Mouse (Mus musculus) forebrain, embryonic 16.5 days (tissue): Measurements from ENCODE around the gene Phf6. TPM values are rescaled to one million over a fixed set of nuclear protein-coding genes. Genes with fewer than 3 reads are reported as not detected.
"Not testable (repeated sequence)": the region's sequence is repeated elsewhere in the genome, so short reads cannot be mapped to it uniquely, and the experiment has no call there.

Experiments used
- ATAC-seq: fragments of 200-750 bp; cut with Nextera tagmentation; 2 replicates; pipeline ENCODE4 v1.8.0; 2017; ENCODE audit warnings: mild to moderate bottlenecking, moderate library complexity
- H3K27ac ChIP-seq: fragments of 300-500 bp; sonication (generic); 2 replicates; pipeline ENCODE4 v1.5.1; 2014; ENCODE audit warnings: low read length, control low read depth
- H3K27me3 ChIP-seq: fragments of 300-500 bp; sonication (generic); replicated peaks from 2 replicates; pipeline ENCODE4 v1.6.1; 2014; ENCODE audit warnings: low read length; ENCODE audit not compliant: control insufficient read depth, insufficient read depth
- H3K36me3 ChIP-seq: fragments of 300-500 bp; sonication (generic); 2 replicates; pipeline ENCODE4 v1.6.1; 2014; ENCODE audit not compliant: control insufficient read depth, insufficient read depth
- H3K4me1 ChIP-seq: fragments of 300-500 bp; sonication (generic); replicated peaks from 2 replicates; pipeline ENCODE4 v1.6.1; 2014; ENCODE audit warnings: low read length; ENCODE audit not compliant: control insufficient read depth, insufficient read depth
- H3K4me2 ChIP-seq: fragments of 300-500 bp; sonication (generic); 2 replicates; pipeline ENCODE4 v1.6.1; 2014; ENCODE audit warnings: mild to moderate bottlenecking, low read length, control low read depth
- H3K4me3 ChIP-seq: fragments of 300-500 bp; sonication (generic); replicated peaks from 2 replicates; pipeline ENCODE4 v1.5.1; 2014; ENCODE audit warnings: mild to moderate bottlenecking, low read length, control low read depth
- H3K9ac ChIP-seq: fragments of 300-500 bp; sonication (generic); replicated peaks from 2 replicates; pipeline ENCODE4 v1.6.1; 2014; ENCODE audit warnings: low read depth, low read length, control low read depth
- H3K9me3 ChIP-seq: fragments of 300-500 bp; sonication (generic); 2 replicates; pipeline ENCODE4 v1.6.1; 2016; ENCODE audit warnings: low read length; ENCODE audit not compliant: control insufficient read depth
- WGBS: fragments of 180-500 bp; shearing (Covaris S2); extraction: QIAGEN DNeasy Blood & Tissue Kit; methylation state at CpG from one replicate; pipeline ENCODE4 v1.1.7; 2014; 5-methylcytosine and 5-hydroxymethylcytosine counted together
- polyA plus RNA-seq: library from polyadenylated mRNA; unstranded; fragments of >200 nt; fragmentation: Nextera tagmentation; extraction: Ambion mirVana; gene quantifications from 2 replicates; pipeline ENCODE4 v1.2.1, GENCODE M21; 2015

The Phf6 gene
- polyA plus RNA-seq, 1 experiment from 2014 or later: 97.6 TPM

DNA sequence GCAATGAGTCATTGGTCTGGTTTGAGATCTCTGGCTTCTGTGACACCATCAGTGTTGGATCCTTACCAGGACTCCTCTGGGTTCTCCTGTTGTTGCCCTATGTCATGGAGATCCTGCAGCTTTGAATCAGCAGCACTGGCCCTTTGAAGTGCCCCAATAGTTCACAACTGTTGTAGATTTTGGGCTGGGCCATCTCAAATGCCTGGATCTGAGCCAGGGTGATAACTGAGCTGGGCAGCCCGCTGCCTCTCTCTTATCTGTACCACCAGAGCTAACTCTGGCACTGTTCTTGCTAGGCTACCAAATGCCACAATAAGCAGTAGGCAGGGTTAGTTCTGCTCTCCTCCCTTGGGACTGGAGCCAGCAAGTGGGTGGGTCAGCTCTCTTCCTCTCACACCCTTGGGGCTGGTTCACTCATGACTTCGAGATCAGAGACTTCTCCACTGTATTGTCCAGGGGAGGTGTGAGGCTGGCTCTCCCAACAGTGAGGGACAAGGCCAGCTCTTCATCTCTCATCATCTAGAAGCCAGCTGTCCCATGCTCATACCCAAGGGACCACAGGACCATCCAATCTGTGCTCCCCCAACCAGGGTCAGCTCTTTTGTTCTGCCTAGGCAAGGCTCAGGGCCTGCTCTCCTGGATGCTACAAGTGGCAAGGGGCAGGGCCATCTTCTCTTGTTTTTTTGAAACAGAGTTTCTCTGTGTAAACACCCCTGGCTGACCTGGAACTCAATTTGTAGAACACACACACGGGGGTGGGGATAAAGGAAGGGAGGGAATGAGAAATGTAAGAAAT is 59.3 kb downstream of the Phf6 start:
- no peak for ATAC-seq
- no peaks in the 10 kb centered on the region for H3K9me3 ChIP-seq
- 57% methylated on average over 3 of the region's 3 CpGs for WGBS

DNA sequence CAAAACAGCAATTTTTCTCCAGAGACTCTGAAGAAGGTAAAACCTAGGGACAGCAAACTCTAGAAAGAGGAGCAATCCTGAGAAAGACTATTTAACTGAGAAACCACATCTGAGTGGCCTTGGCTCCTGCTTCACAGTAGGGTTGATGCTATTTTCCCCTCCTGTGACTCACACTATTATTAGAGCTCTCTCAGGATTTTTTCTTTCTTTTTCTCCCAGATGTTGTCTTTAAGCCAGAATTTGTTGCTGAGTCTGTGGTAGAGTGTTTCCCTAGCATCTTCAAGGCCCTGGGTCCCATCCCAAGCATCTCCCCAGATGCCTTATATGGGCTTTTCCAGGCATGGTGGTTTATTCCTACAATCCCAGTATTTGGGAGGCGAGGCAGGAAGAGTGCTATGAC is 60.1 kb downstream of the Phf6 start:
- H3K27me3 ChIP-seq: no peaks in the 10 kb centered on the region
- no peak overlapping the region for H3K9ac ChIP-seq
- no peak for ATAC-seq
- 63% methylated on average over 1 of the region's 1 CpGs for WGBS
- H3K4me3 ChIP-seq: no peak overlapping the region
- H3K36me3 ChIP-seq: no peaks in the 10 kb centered on the region
- H3K9me3 ChIP-seq: no peaks in the 10 kb centered on the region
- no peak overlapping the region for H3K27ac ChIP-seq
- no peaks in the 10 kb centered on the region for H3K4me1 ChIP-seq
- no peak overlapping the region for H3K4me2 ChIP-seq

More for the DNA sequence above, 59.3 kb downstream of the Phf6 start:
- no peak overlapping the region for H3K4me3 ChIP-seq
- H3K4me1 ChIP-seq: no peaks in the 10 kb centered on the region
- no peak overlapping the region for H3K27ac ChIP-seq
- H3K4me2 ChIP-seq: no peak overlapping the region
- H3K36me3 ChIP-seq: no peaks in the 10 kb centered on the region
- H3K9ac ChIP-seq: no peak overlapping the region
- no peaks in the 10 kb centered on the region for H3K27me3 ChIP-seq

DNA sequence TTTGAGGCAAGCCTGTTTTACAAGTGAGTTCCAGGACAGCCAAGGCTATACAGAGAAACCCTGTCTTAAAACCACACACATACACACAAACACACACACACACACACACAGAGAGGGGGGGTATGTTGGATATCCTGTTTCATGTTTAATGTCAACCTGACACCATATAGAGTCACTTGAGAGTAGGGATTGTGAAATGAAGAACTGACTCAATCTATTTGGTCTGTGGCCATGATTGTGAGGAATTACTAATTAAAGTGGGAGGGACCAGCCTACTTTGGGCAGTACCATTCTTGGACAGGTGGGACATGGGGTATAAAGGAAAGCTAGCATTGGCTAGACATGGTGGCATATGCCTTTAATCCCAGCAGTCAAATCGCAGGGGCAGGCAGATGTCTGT is 60.6 kb downstream of the Phf6 start:
- Histone ChIP-seq H3K4me3 (no peak overlapping the region), H3K4me2 (no peak overlapping the region), H3K4me1 (no peaks in the 10 kb centered on the region), H3K9ac (no peak overlapping the region), H3K27ac (no peak overlapping the region), H3K9me3 (no peaks in the 10 kb centered on the region), H3K27me3 (no peaks in the 10 kb centered on the region), H3K36me3 (no peaks in the 10 kb centered on the region)
- 78% methylated on average over 1 of the region's 1 CpGs for WGBS
- ATAC-seq: no peak

DNA sequence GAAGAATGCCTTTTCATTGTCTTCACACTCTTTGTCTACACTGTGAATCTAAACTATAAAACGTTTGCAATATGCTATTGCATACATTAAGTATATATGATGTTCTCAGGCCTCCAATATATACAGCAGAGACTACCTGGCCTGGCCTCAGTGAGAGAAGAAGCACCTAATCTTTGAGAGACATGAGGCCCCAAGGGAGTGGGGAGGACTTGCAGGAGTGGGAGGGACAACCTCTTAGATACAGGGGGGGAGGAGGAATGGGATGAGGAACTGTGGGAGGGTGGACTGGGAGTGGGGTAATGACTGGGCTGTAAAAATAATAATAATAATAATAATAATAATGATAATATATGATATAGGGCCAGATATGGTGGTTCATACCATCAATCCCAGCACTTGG is 66.5 kb downstream of the Phf6 start:
- Histone ChIP-seq H3K27ac (no peak overlapping the region), H3K4me2 (no peak overlapping the region), H3K4me3 (no peak overlapping the region), H3K4me1 (no peaks in the 10 kb centered on the region), H3K36me3 (no peaks in the 10 kb centered on the region), H3K9me3 (no peaks in the 10 kb centered on the region), H3K9ac (no peak overlapping the region), H3K27me3 (no peaks in the 10 kb centered on the region)
- ATAC-seq: no peak
- 55% methylated on average over 1 of the region's 1 CpGs for WGBS

DNA sequence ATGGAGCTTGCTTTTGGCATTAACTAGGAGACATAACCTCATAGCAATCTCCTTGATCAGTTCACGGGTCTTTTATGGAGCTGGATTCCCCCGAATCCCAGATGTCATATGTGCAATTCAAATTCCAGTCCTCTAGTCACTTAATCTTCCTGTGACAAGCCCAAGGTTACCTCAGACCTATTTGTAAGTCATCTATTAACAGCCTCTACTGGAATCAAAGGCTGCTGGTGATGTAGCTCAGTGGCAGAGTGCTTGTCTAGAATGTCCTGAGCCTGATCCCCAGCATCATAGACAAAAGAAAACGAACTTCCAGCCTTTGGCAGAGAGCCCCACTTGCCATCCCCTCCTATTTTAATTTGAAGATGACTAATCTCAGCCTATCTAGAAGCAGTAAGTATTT is 69.3 kb downstream of the Phf6 start:
- no peak for ATAC-seq
- Histone ChIP-seq H3K9ac (no peak overlapping the region), H3K9me3 (no peaks in the 10 kb centered on the region), H3K36me3 (no peaks in the 10 kb centered on the region), H3K4me2 (no peak overlapping the region), H3K4me3 (no peak overlapping the region), H3K27me3 (no peaks in the 10 kb centered on the region), H3K27ac (no peak overlapping the region), H3K4me1 (no peaks in the 10 kb centered on the region)
- WGBS: 72% methylated on average over 3 of the region's 3 CpGs

DNA sequence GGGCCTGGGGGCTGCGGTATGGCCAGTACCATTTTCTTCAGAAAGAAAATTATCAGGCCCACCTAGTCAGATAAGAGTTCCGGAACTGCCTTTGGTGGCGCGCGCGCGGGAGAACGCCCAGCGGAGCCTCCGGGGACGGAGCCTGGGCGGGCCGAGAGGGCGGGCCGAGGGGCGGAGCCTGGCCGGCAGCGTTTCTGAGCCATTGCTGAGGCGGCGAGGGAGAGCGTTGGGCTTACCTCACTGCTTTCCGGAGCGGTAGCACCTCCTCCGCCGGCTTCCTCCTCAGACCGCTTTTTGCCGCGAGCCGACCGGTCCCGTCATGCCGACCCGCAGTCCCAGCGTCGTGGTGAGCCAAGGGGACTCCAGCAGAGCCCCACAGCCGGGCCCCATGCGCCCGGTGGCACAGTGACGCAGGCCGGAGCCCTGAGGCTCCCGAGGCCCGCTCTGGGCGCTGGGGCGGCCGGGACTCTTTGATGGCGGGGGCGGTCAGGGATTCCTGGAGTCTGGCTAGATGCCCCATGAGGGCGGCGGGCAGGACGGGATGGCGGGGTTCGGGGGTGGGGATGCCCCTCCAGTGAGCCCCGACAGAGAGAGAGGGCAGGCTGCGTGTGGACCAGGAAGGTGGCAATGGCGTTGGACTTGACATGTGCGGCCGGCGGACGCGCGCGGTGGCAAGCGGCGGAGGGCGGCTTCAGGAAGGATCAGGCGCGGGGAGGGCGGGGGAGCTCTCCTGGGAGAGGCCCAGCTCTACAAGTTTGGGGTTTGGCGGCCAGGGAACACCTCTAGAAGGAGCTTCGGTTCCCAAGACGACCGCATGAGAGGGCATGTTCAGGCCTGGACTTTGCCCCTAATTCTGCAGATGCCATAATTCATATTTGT is 76.1 kb downstream of the Phf6 start, which contains the start of gene Hprt:
TSS of gene Hprt (plus strand) at position 233 of the 879 bp plus-strand sequence.
- peak within 1 kb of the TSS; percentile 91 for H3K27ac ChIP-seq
- H3K4me1 ChIP-seq: peaks cover 5% of the 10 kb centered on the region
- 17% methylated on average over 65 of the region's 72 CpGs for WGBS
- H3K4me2 ChIP-seq: peak within 1 kb of the TSS; percentile 55
- H3K27me3 ChIP-seq: no peaks in the 10 kb centered on the region
- H3K36me3 ChIP-seq: no peaks in the 10 kb centered on the region
- peak within 1 kb of the TSS; percentile 68 for H3K4me3 ChIP-seq
- no peaks in the 10 kb centered on the region for H3K9me3 ChIP-seq
- peak within 1 kb of the TSS; percentile 79 for H3K9ac ChIP-seq
- peak; percentile 98 for ATAC-seq

DNA sequence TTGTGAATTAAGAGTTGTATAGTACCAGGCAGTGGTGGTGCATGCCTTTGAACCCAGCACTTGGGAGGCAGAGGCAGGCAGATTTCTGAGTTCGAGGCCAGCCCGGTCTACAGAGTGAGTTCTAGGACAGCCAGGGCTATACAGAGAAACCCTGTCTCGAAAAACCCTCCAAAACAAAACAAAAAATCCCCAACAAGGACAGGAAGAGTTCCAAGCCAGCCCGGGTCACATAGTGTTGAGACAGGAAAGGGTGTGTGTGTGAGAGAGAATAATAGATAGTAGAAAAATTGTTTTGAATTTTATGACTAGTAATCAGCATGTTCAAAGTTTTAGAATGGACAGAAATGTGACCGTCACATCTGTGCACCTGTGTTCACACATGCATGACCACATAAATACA is 82.7 kb downstream of the Phf6 start:
- not testable (repeated sequence) for H3K4me2 ChIP-seq, H3K27ac ChIP-seq, H3K36me3 ChIP-seq, H3K4me3 ChIP-seq, H3K9me3 ChIP-seq, H3K9ac ChIP-seq, ATAC-seq, H3K27me3 ChIP-seq, H3K4me1 ChIP-seq
- WGBS: 91% methylated on average over 5 of the region's 5 CpGs

DNA sequence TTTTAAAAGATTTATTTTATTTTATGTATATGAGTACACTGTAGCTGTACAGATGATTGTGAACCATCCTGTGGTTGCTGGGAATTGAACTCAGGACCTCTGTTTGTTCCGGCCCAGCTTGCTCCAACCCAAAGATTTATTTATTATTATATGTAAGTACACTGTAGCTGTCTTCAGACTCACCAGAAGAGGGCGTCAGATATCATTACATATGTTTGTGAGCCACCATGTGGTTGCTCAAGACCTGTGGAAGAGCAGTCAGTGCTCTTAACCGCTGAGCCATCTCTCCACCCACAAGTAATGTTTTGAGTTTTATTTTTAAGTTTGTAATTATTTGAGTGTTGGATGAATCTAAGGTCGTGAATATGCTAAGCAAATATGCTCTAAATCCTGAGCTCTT is 92.8 kb downstream of the Phf6 start:
- WGBS: 64% methylated on average over 4 of the region's 4 CpGs
- H3K9me3 ChIP-seq, H3K27me3 ChIP-seq, H3K27ac ChIP-seq, H3K9ac ChIP-seq, ATAC-seq, H3K4me2 ChIP-seq, H3K4me1 ChIP-seq, H3K36me3 ChIP-seq, H3K4me3 ChIP-seq: not testable (repeated sequence)

DNA sequence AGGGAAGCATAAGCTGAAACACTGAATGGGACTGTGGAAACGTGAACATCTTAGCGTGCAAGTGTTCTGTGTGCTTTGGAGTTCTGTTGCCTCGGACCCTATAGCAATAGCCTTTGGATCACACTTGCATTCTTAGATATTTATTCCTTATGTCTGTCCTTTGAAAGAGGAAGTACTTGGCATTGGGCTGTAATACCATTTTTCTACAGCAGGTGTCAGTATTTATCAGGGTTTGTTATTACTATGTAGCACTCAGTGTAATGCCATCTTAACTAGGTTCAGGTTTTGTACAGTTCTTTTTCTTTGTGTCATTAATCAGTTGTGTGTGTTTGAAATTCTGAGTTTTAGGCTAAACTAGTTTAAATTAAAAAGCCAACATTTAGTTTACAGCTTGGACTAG is 94.0 kb downstream of the Phf6 start:
- H3K9ac ChIP-seq: no peak overlapping the region
- H3K4me2 ChIP-seq: no peak overlapping the region
- no peaks in the 10 kb centered on the region for H3K4me1 ChIP-seq
- 52% methylated on average over 3 of the region's 3 CpGs for WGBS
- no peaks in the 10 kb centered on the region for H3K36me3 ChIP-seq
- ATAC-seq: peak; percentile 62
- no peaks in the 10 kb centered on the region for H3K27me3 ChIP-seq
- no peak overlapping the region for H3K27ac ChIP-seq
- H3K4me3 ChIP-seq: no peak overlapping the region
- H3K9me3 ChIP-seq: no peaks in the 10 kb centered on the region
